Mouse (Mus musculus): Measurements from ENCODE around the gene Gm8159.
"Not testable (repeated sequence)": the region's sequence is repeated elsewhere in the genome, so short reads cannot be mapped to it uniquely, and the experiment has no call there.

Gm8159 gene

DNA sequence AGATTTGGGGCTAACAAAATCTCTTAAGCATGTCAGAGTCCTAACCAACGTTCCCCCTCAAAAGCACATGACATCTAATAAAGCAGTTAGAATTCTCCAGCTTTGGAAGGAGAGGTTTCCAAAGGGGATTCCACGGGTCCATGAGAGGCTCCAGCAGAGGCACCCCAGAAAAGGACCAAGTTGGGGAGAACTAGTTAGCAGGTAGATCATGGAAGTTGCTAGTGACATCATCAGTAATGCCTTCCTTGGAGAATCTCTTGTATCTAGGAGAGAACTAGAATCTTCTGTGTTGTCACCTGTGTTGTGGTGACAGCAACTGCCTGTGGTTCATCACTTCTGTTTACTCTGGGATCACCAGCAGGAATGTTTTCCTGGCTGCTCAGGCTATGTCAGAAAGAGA, at the start of gene Gm8159:
Gene Gm8159, plus strand, starts transcription at position 301 of the 400 bp plus-strand sequence.
- H3K27me3 ChIP-seq (ENCODE audit: insufficient read depth, low read length); H3K4me1 ChIP-seq (replicated peaks; ENCODE audit: low read depth, low read length): not testable (repeated sequence)

DNA sequence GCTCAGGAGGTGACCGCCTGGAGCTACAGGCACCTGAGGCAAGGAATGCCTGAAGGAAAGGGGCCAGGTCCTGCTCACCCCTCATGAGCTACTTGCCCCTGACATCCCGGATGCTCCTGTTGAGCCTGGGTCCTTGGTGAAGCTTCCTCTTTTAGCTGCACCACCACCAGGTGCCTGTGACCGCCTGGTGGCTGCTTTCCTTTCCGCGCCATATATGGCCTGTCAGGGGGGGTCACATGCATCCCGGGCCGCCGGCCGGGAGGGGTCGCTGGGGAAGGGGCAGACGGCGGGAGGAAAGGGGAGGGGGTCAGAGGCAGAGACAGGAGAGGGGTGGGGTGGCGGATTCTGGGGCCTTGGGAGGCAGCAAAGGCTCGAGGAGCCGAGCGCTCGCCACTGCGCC, 17.2 kb downstream of the Gm8159 start:
- not testable (repeated sequence) for H3K36me3 ChIP-seq (ENCODE audit: insufficient read depth, low read length); H3K4me3 ChIP-seq (replicated peaks; ENCODE audit: low read length); H3K4me1 ChIP-seq (replicated peaks; ENCODE audit: low read depth, low read length); H3K27me3 ChIP-seq (ENCODE audit: insufficient read depth, low read length); H3K9me3 ChIP-seq (ENCODE audit: low read length)

More for the DNA sequence above, at the start of gene Gm8159:
- H3K9me3 ChIP-seq (ENCODE audit: low read length); H3K4me3 ChIP-seq (replicated peaks; ENCODE audit: low read length); H3K36me3 ChIP-seq (ENCODE audit: insufficient read depth, low read length): not testable (repeated sequence)

DNA sequence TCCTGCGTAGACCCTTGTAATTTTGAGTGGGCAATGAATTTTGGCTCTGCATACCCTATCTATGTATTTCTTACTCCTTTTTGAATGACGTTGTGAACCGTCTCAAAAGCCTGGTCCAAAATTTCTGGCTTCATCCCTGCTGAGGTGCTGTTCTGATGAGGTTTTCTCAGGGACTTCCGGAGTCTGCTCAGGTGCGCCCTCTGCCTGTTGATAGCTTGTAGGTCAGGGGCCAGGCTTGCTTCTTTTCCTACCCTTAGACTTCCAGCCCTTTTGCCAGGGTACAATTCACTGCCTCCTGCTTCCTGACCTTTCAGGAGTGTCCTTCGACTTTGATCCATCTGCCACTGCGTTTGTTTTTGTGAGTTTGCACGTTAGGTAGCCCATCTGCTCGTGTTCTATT, 18.2 kb downstream of the Gm8159 start:
- H3K9me3 ChIP-seq (ENCODE audit: low read length); H3K4me1 ChIP-seq (replicated peaks; ENCODE audit: low read depth, low read length); H3K4me3 ChIP-seq (replicated peaks; ENCODE audit: low read length); H3K36me3 ChIP-seq (ENCODE audit: insufficient read depth, low read length); H3K27me3 ChIP-seq (ENCODE audit: insufficient read depth, low read length): not testable (repeated sequence)

DNA sequence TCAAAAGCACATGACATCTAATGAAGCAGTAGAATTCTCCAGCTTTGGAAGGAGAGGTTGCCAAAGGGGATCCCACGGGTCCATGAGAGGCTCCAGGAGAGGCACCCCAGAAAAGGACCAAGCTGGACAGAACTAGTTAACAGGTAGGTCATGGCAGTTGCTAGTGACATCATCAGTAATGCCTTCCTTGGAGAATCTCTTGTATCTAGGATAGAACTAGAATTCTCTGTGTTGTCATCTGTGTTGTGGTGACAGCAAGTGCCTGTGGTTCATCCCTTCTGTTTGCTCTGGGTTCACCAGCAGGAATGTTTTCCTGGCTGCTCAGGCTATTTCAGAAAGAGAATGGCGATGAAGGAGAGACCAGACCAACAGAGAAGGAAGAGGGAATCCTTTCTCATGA, 31.7 kb downstream of the Gm8159 start, which contains the start of gene Gm3239:
Gene Gm3239, plus strand, starts transcription at position 301 of the 400 bp plus-strand sequence.
- H3K4me1 ChIP-seq (replicated peaks; ENCODE audit: low read depth, low read length); H3K4me3 ChIP-seq (replicated peaks; ENCODE audit: low read length); H3K9me3 ChIP-seq (ENCODE audit: low read length); H3K36me3 ChIP-seq (ENCODE audit: insufficient read depth, low read length); H3K27me3 ChIP-seq (ENCODE audit: insufficient read depth, low read length): not testable (repeated sequence)
